Mouse (Mus musculus) forebrain, embryonic 12.5 days (tissue): ENCODE measurements around the gene Zbtb14. TPM values are rescaled to one million over a fixed set of nuclear protein-coding genes. Genes with fewer than 3 reads are reported as not detected.

ENCODE experiments used
- ATAC-seq: fragments of 200-750 bp; cut with Nextera tagmentation; 2 replicates; pipeline ENCODE4 v1.8.0; 2017; ENCODE audit warnings: moderate TSS enrichment; ENCODE audit not compliant: low FRiP score
- H3K27ac ChIP-seq: fragments of 300-500 bp; sonication (generic); 2 replicates; pipeline ENCODE4 v1.5.1; 2016; ENCODE audit warnings: mild to moderate bottlenecking
- H3K27me3 ChIP-seq: fragments of 300-500 bp; sonication (generic); 2 replicates; pipeline ENCODE4 v1.6.1; 2016; ENCODE audit warnings: mild to moderate bottlenecking
- H3K36me3 ChIP-seq: fragments of 300-500 bp; sonication (generic); replicated peaks from 2 replicates; pipeline ENCODE4 v1.6.1; 2016; ENCODE audit warnings: mild to moderate bottlenecking
- H3K4me1 ChIP-seq: fragments of 300-500 bp; sonication (generic); 2 replicates; pipeline ENCODE4 v1.6.1; 2016
- H3K4me2 ChIP-seq: fragments of 300-500 bp; sonication (generic); 2 replicates; pipeline ENCODE4 v1.6.1; 2016; ENCODE audit warnings: mild to moderate bottlenecking, moderate library complexity
- H3K4me3 ChIP-seq: fragments of 300-500 bp; sonication (generic); replicated peaks from 2 replicates; pipeline ENCODE4 v1.5.1; 2016; ENCODE audit warnings: mild to moderate bottlenecking
- H3K9ac ChIP-seq: fragments of 300-500 bp; sonication (generic); 2 replicates; pipeline ENCODE4 v1.6.1; 2016; ENCODE audit warnings: mild to moderate bottlenecking
- H3K9me3 ChIP-seq: fragments of 300-500 bp; sonication (generic); 2 replicates; pipeline ENCODE4 v1.6.1; 2016
- WGBS: fragments of 180-500 bp; shearing (Covaris S2); methylation state at CpG from one replicate; pipeline ENCODE4 v1.1.7; 2016; 5-methylcytosine and 5-hydroxymethylcytosine counted together
- polyA plus RNA-seq: library from polyadenylated mRNA; unstranded; fragments of >200 nt; fragmentation: Nextera tagmentation; extraction: Ambion mirVana; gene quantifications from 2 replicates; pipeline ENCODE4 v1.2.1, GENCODE M21; 2016

The Zbtb14 gene
- polyA plus RNA-seq, 1 experiment from 2014 or later, result 36.6 TPM

GRCm38 (mm10) chr17:69416163-69416562 is 33.3 kb downstream of the Zbtb14 start:
- Histone ChIP-seq H3K4me3 (peak overlapping the region; percentile 73), H3K4me1 (peaks cover 9% of the 10 kb centered on the region), H3K27me3 (no peaks in the 10 kb centered on the region), H3K36me3 (no peaks in the 10 kb centered on the region), H3K27ac (no peak overlapping the region), H3K9me3 (no peaks in the 10 kb centered on the region), H3K4me2 (peak overlapping the region; percentile 65), H3K9ac (peak overlapping the region; percentile 80; the same call in 1 of the 2 replicates)
- no peak for ATAC-seq

GRCm38 (mm10) chr17:69416920-69417661 is 34.2 kb downstream of the Zbtb14 start:
- under 1% methylated on average over 56 of the region's 56 CpGs for WGBS
- Histone ChIP-seq H3K9ac (peak overlapping the region; percentile 80), H3K4me3 (peak overlapping the region; percentile 73), H3K27me3 (no peaks in the 10 kb centered on the region), H3K36me3 (no peaks in the 10 kb centered on the region), H3K27ac (peak overlapping the region; percentile 89), H3K4me1 (peaks cover 12% of the 10 kb centered on the region), H3K9me3 (no peaks in the 10 kb centered on the region), H3K4me2 (peak overlapping the region; percentile 65)
- peak; percentile 100 for ATAC-seq

DNA sequence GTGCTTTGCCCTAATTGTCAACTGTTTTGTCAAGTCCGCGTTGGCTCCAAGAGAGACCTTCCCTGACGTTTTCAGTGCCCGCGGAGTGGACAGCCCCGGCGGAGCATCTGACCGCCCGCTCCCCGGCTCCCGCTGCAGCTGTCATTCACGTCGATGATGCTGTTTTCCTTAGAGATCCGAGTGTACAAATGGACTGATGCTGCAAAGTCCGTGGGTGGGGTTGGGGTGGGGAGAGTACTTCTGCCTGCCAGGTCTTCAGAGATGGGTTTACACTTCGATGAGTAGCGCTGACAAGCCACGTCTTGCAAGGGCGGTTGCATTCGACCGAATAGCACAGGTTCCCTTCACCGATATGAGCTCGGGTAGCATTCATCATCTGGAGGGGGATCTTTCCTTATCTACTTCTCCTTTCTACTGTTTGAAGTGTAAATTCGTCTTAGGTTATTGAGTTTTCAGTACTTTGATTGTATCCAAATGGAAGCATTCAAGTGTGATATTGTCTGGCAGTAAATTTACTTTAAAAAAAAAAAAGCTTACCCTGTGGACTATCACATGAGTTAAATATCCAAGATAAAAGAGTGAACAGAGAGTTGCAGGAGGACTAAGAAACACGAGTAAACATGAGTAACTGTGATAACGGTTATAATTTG is 35.0 kb downstream of the Zbtb14 start:
- Histone ChIP-seq H3K27ac (peak overlapping the region; percentile 89), H3K9me3 (no peaks in the 10 kb centered on the region), H3K9ac (peak overlapping the region; percentile 80), H3K27me3 (no peaks in the 10 kb centered on the region), H3K36me3 (no peaks in the 10 kb centered on the region), H3K4me2 (peak overlapping the region; percentile 65), H3K4me3 (peak overlapping the region; percentile 73), H3K4me1 (peaks cover 12% of the 10 kb centered on the region)
- ATAC-seq, result peak; percentile 63; the same call in 1 of the 2 replicates
- WGBS, result 3% methylated on average over 26 of the region's 26 CpGs

DNA sequence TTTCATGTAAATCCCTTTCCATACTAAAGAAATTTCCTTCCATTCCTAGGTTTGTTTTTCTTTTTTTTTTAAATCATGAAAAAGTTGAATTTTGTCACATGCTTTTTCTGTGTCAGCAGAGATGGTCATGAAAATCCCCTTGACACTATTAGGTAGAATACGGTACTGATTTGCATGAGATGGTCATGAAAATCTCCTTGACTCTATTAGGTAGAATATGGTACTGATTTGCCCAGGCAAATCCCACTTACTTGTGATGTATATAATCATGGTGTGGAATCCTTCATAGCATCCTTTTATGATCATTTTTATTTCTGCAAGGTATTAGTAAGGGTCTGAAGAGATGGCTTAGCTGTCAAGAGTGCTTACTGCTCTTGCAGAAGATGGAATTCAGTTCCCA is 38.7 kb downstream of the Zbtb14 start:
- Histone ChIP-seq H3K27me3 (no peaks in the 10 kb centered on the region), H3K36me3 (no peaks in the 10 kb centered on the region), H3K9me3 (no peaks in the 10 kb centered on the region), H3K9ac (no peak overlapping the region), H3K4me2 (no peak overlapping the region), H3K27ac (0 out of 2 replicates have a peak overlapping the region, but pooled peaks have one; percentile 50), H3K4me1 (peaks cover 9% of the 10 kb centered on the region), H3K4me3 (no peak overlapping the region)
- WGBS, result 9% methylated on average over 1 of the region's 1 CpGs
- ATAC-seq, result no peak

GRCm38 (mm10) chr17:69437836-69438235 is 55.0 kb downstream of the Zbtb14 start:
- Histone ChIP-seq H3K4me1 (peaks cover 16% of the 10 kb centered on the region), H3K4me2 (no peak overlapping the region), H3K9me3 (no peaks in the 10 kb centered on the region), H3K9ac (no peak overlapping the region), H3K27me3 (peaks cover 58% of the 10 kb centered on the region), H3K4me3 (no peak overlapping the region), H3K27ac (no peak overlapping the region), H3K36me3 (no peaks in the 10 kb centered on the region)
- 77% methylated on average over 5 of the region's 5 CpGs for WGBS
- ATAC-seq, result no peak

DNA sequence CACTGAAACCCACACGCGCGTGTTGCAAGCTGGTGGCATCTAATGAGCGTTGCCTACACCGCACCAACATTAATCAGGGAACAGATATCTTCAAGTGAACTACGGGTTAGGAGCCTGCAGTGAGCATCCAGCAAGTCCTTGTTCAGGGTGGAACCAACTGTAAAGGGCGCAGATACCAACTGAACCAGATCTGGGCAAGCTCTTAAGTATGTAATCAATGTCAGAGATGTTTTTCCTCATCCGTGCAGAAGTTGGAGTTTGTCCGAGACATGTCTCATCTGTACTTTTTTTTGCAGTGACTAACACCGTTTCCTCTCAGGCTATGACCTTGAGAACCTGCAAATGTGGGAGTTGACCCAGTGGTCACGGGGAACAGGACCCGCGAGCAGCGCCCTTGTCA is 55.6 kb downstream of the Zbtb14 start:
- Histone ChIP-seq H3K4me2 (peak overlapping the region; percentile 87), H3K27me3 (peaks cover 58% of the 10 kb centered on the region), H3K36me3 (no peaks in the 10 kb centered on the region), H3K4me3 (peak overlapping the region; percentile 50), H3K9me3 (no peaks in the 10 kb centered on the region), H3K27ac (no peak overlapping the region), H3K4me1 (peaks cover 16% of the 10 kb centered on the region), H3K9ac (no peak overlapping the region; the same call in 1 of the 2 replicates)
- no peak for ATAC-seq
- WGBS, result 31% methylated on average over 14 of the region's 14 CpGs

GRCm38 (mm10) chr17:69438990-69439491 is 56.2 kb downstream of the Zbtb14 start, which contains the start of gene Akain1:
Gene Akain1 (plus strand): TSS chr17:69439326.
- peaks cover 58% of the 10 kb centered on the region for H3K27me3 ChIP-seq
- peak within 1 kb of the TSS; percentile 40 for H3K9ac ChIP-seq
- H3K4me3 ChIP-seq, result peak within 1 kb of the TSS; percentile 50
- H3K4me1 ChIP-seq, result peaks cover 16% of the 10 kb centered on the region
- no peaks in the 10 kb centered on the region for H3K9me3 ChIP-seq
- no peaks in the 10 kb centered on the region for H3K36me3 ChIP-seq
- WGBS, result under 1% methylated on average over 44 of the region's 44 CpGs
- ATAC-seq, result peak; percentile 93
- peak within 1 kb of the TSS; percentile 87 for H3K4me2 ChIP-seq
- H3K27ac ChIP-seq, result no peak within 1 kb of the TSS

DNA sequence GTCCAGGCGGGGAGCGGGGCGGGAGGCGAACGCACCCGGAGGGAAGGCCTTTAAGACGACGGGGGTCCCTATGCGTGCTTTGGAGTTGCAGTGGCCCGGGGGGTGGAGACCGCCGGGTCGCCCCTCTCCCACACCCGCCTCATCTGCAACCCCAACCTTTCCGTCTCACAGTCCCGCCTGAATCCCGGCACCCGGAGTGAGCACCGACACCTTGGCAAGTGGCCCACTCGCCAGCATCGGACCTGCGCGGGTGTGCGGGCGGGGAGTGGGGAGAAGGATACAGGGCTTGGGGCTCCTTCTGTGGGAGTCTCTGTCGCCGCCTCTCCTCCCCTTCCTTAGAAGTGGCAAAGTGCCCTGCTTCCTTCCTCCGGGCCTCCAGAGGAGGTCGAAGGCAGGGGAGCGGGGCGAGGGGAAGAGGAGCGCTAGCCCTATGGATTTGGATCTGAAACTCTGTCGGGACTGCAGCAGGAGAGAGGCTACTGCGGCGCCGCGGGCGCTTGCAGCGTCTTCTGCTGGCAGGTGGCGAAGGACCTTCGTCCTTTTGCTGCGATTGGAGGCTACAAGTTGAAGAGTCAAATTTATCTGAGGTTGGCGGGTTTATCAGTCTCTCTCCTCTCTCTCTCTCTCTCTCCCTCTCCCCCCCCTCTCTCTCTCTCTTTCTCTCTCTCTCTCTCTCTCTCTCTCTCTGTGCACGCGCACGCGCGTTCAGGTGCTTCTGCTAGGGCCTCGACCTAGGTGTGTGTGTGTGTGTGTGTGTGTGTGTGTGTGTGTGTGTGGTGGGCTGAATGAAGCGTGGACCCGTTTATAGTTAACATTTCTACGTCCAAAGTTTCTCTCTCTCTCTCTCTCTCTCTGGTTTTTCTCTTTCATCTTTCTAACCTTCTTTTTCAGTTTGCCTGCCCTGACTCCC is 57.0 kb downstream of the Zbtb14 start:
- peak; percentile 60; the same call in 1 of the 2 replicates for ATAC-seq
- Histone ChIP-seq H3K36me3 (no peaks in the 10 kb centered on the region), H3K4me2 (peak overlapping the region; percentile 87), H3K4me3 (peak overlapping the region; percentile 50), H3K27ac (no peak overlapping the region), H3K9me3 (no peaks in the 10 kb centered on the region), H3K27me3 (peaks cover 58% of the 10 kb centered on the region), H3K9ac (peak overlapping the region; percentile 40; the same call in 1 of the 2 replicates), H3K4me1 (peaks cover 16% of the 10 kb centered on the region)
- under 1% methylated on average over 50 of the region's 52 CpGs for WGBS

Other genes starting within 250 kb of the Zbtb14 start
- gene Akain1, start 56.3 kb downstream of the Zbtb14 start, polyA plus RNA-seq, result 0.10 TPM in 1 of 2 replicates, not detected in the other